Mouse (Mus musculus) inflammation-experienced regulatory T-cells, adult 6 months (primary cell): ENCODE measurements around the gene Dars. TPM values are rescaled to one million over a fixed set of nuclear protein-coding genes. Genes with fewer than 3 reads are reported as not detected.
"Not testable (repeated sequence)": the region's sequence is repeated elsewhere in the genome, so short reads cannot be mapped to it uniquely, and the experiment has no call there.

Source experiments
- ATAC-seq: one replicate; pipeline ENCODE4 v1.8.0; 2017
- polyA plus RNA-seq, 3 experiments: library from polyadenylated mRNA; unstranded; fragments of 100-300 nt; shearing (Covaris generic); gene quantifications; one replicate each; pipeline ENCODE4 v1.2.1; 2017

Gene Dars
- polyA plus RNA-seq, 3 experiments from 2014 or later = 149 to 161 (median 153) TPM

- ATAC-seq = no peak
Measured at GRCm38 (mm10) chr1:128337708-128338320, 79.4 kb downstream of the Dars start.

- no peak for ATAC-seq
Measured at GRCm38 (mm10) chr1:128330313-128330712, 86.9 kb downstream of the Dars start.

GRCm38 (mm10) chr1:128328218-128328617 is 89.0 kb downstream of the Dars start, which contains the start of gene Lct:
Lct (minus strand) TSS chr1:128328318.
- ATAC-seq = no peak

GRCm38 (mm10) chr1:128327165-128327564 is 90.0 kb downstream of the Dars start:
- no peak for ATAC-seq

- no peak for ATAC-seq
Measured at GRCm38 (mm10) chr1:128324776-128325175, 92.4 kb downstream of the Dars start.

GRCm38 (mm10) chr1:128323026-128323643 is 94.0 kb downstream of the Dars start:
- no peak for ATAC-seq

- ATAC-seq = not testable (repeated sequence)
Measured at GRCm38 (mm10) chr1:128319266-128319665, 97.9 kb downstream of the Dars start.

GRCm38 (mm10) chr1:128314665-128315064 is 102.5 kb downstream of the Dars start:
- no peak for ATAC-seq

Other genes with a start within 250 kb of the Dars start
- gene Ubxn4, start 173.4 kb downstream of the Dars start, polyA plus RNA-seq = 10 to 100 TPM; 42.8 to 70.2 (median 61.6) TPM
- under 1 TPM; 0.08 to 0.53 (median 0.17) TPM for gene Lct, start 89.0 kb downstream of the Dars start, polyA plus RNA-seq
- 100 to 1,000 TPM in 2 of 3 experiments, 10 to 100 TPM in 1; 93.0 to 227 (median 108) TPM for gene Mcm6, start 57.7 kb downstream of the Dars start, polyA plus RNA-seq
- gene Cxcr4, start 174.9 kb upstream of the Dars start, polyA plus RNA-seq = 10 to 100 TPM; 11.6 to 15.8 (median 15.7) TPM